Mouse (Mus musculus) G1E (cell line): ENCODE measurements at regions not wholly inside any gene's neighbourhood (a gene's known extent, or its start where the extent isn't known, plus 50 kb on each side); places are given as distances from the start of the nearest gene placed in this dataset.

Experiments used
- CTCF ChIP-seq: IDR thresholded peaks from 2 replicates; pipeline ENCODE4 v1.5.1; 2012; ENCODE audit warnings: low read depth, low read length, inconsistent platforms, mixed read lengths
- GATA1 ChIP-seq: IDR thresholded peaks from 2 replicates; pipeline ENCODE4 v1.6.1; 2012; ENCODE audit warnings: borderline replicate concordance, low read length, inconsistent platforms, mixed read lengths
- GATA2 ChIP-seq: IDR thresholded peaks from 2 replicates; pipeline ENCODE4 v1.6.1; 2012; ENCODE audit warnings: low read depth, low read length, inconsistent platforms, borderline replicate concordance
- POLR2AphosphoS5 ChIP-seq: IDR thresholded peaks from 2 replicates; pipeline ENCODE4 v1.6.1; 2012; ENCODE audit warnings: low read depth, low read length, inconsistent platforms; ENCODE audit not compliant: insufficient replicate concordance
- TAL1 ChIP-seq: conservative IDR thresholded peaks from 2 replicates; pipeline ENCODE4 v1.6.1; 2012; ENCODE audit warnings: low read depth, low read length, inconsistent platforms, mixed read lengths

DNA sequence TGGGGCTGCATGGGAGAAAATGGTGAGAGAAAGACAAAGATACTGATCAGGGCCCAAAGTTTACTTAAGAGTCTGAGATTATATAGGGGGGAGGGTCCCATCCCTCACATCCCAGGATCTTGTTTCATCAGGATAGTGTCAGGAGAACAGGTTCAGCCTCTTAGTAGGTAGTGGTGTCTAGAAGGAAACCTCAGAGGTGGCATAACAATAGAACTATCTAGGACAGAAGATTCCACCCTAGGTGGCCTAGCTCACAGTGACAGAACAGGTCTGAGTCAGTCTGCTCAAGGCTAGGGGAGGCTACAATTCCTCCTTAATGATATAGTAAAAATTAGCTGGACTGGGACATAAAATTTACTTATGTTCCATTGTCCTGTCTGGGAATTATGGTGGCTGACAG lies 211.3 kb upstream of the Ngly1 start:
- no peak for TF ChIP-seq CTCF
- TF ChIP-seq GATA1 = no peak
- no peak for TF ChIP-seq TAL1
- no peak for TF ChIP-seq POLR2AphosphoS5
- TF ChIP-seq GATA2 = no peak
